Mouse (Mus musculus): ENCODE data around the gene Plppr1.
"Not testable (repeated sequence)": the region's sequence is repeated elsewhere in the genome, so short reads cannot be mapped to it uniquely, and the experiment has no call there.

Gene Plppr1

DNA sequence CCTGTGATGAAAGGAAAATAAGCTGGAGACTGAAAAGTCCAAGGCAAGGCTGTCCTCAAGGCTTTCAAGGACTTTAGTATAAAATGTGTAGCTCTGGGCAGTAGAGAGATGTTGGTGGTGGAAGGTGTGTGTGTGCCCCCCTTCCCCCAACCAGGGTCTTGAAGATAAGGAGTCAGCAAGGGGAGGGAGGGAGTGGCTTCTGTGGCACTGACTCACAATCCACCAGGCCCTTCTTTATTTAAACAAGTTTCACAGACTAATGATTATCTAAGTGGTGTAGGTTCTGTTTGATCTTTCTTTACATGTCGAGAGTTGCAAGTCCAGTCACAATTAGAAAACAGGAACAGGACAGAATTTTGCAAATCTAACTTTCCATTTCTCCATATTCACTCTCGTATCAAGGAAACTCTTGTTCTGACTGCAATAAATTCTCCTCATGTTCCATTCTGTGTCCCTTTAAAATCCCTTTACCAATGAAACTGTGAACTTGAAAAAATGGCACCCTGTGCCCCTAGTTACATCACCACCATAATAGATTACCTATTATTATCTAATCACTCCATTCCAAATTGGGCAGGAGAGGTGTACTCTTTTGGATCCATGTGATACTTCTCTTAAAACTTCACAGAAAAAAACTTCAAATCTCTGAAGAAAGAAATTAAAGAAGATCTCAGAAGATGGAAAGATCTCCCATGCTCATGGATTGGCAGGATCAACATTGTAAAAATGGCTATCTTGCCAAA lies 324.7 kb downstream of the Plppr1 start:
- not testable (repeated sequence) for DNase-seq (ENCODE audit: low spot score)

GRCm38 (mm10) chr4:49386873-49387272 lies 327.8 kb downstream of the Plppr1 start:
- DNase-seq (ENCODE audit: low spot score), result no peak

Data from ovary, postnatal 10 days (tissue).